ENCODE assay signal across 30 mouse cellular contexts in the genomic region with DNA sequence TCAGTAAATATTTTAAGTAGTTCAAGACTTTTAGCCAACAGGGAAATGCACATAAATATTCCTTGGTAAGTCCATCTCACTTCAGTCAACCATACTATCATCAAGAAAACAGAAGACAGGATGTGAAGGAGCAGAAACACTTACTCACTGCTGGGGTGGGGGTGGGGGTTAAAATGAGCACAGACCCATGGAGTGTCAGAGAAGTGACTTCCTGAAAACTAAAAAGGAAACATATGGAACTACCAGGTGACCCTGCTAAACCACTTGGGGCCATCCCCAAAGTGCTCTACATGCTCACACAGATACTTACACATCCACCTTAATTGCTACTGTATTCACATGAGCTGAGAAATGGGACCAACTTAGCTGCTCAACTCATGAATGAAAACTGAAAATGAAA. TPM values are rescaled to one million over a fixed set of nuclear protein-coding genes. Genes with fewer than 3 reads are reported as not detected.
DNase-seq lines count a peak whose midpoint lies in the region; ATAC-seq lines count a peak whose summit lies in the region.
"Had no signal": no experiment of that assay in that cellular context is flagged by ENCODE, and none has a peak within 500 bp of the region (broad histone marks: within the 10 kb centered on the region; RNA-seq: fewer than 3 reads in every experiment).

No protein-coding gene starts in this region.

- no peak overlapping the region for H3K9ac ChIP-seq in heart, embryonic 12.5 days
- H3K9ac ChIP-seq: forebrain, embryonic 13.5 days; heart, embryonic 13.5 days; hindbrain, embryonic 12.5 days; hindbrain, embryonic 15.5 days had no signal

- no peak for DNase-seq in heart, adult 11 months
- DNase-seq in lung, postnatal 36 days: no peak
- no peak for DNase-seq in cerebellum, postnatal 4 days (ENCODE audit: low spot score in 2 of 2)
- DNase-seq: adrenal gland, adult 2 months; adrenal gland, postnatal 14 days; B cell, adult 2 months; cerebellum, adult 11-12 months; cerebellum, adult 9-11 months; cerebellum, postnatal 25 days; gastrocnemius, postnatal 10 days; gastrocnemius, postnatal 36 days; heart, adult 18-20 months; heart, postnatal 14 days; heart, postnatal 4 days had no signal

- no peaks in the 10 kb centered on the region for H3K36me3 ChIP-seq in heart, embryonic 12.5 days
- H3K36me3 ChIP-seq: forebrain, embryonic 10.5 days; heart, embryonic 13.5 days; hindbrain, embryonic 12.5 days; hindbrain, embryonic 15.5 days had no signal

- no peak overlapping the region for H3K4me3 ChIP-seq in heart, embryonic 12.5 days
- H3K4me3 ChIP-seq: forebrain, embryonic 10.5 days; forebrain, embryonic 13.5 days; heart, embryonic 13.5 days; hindbrain, embryonic 12.5 days; hindbrain, embryonic 15.5 days had no signal

- no peaks in the 10 kb centered on the region for H3K27me3 ChIP-seq in heart, embryonic 12.5 days (replicated peaks)
- H3K27me3 ChIP-seq: forebrain, embryonic 13.5 days; heart, embryonic 13.5 days; hindbrain, embryonic 12.5 days; hindbrain, embryonic 15.5 days had no signal

- no peak overlapping the region for H3K27ac ChIP-seq in heart, embryonic 12.5 days (ENCODE audit: poor library complexity, severe bottlenecking)
- H3K27ac ChIP-seq: forebrain, embryonic 10.5 days; forebrain, embryonic 13.5 days; heart, embryonic 13.5 days; hindbrain, embryonic 12.5 days; hindbrain, embryonic 15.5 days had no signal

- H3K4me1 ChIP-seq in heart, embryonic 12.5 days (replicated peaks): no peaks in the 10 kb centered on the region
- H3K4me1 ChIP-seq: forebrain, embryonic 10.5 days; forebrain, embryonic 13.5 days; heart, embryonic 13.5 days; hindbrain, embryonic 12.5 days; hindbrain, embryonic 15.5 days had no signal

- peak; percentile 25; the same call in 1 of the 2 replicates for ATAC-seq in heart, embryonic 12.5 days (ENCODE audit: insufficient number of reproducible peaks, low FRiP score)
- ATAC-seq in granulocyte monocyte progenitor cell, adult 5-6 weeks (replicated peaks; ENCODE audit: poor library complexity, severe bottlenecking): peak; percentile 63
- peak; percentile 88 for ATAC-seq in megakaryocyte progenitor cell, adult 5-6 weeks (replicated peaks; ENCODE audit: poor library complexity)
- ATAC-seq: forebrain, embryonic 13.5 days; forebrain, embryonic 16.5 days; intestine, postnatal 0 days had no signal

- no peaks in the 10 kb centered on the region for H3K9me3 ChIP-seq in heart, embryonic 12.5 days (replicated peaks)
- H3K9me3 ChIP-seq: forebrain, embryonic 10.5 days; forebrain, embryonic 13.5 days; heart, embryonic 13.5 days; hindbrain, embryonic 12.5 days; hindbrain, embryonic 15.5 days had no signal

- H3K4me2 ChIP-seq in heart, embryonic 12.5 days: no peak overlapping the region
- H3K4me2 ChIP-seq: forebrain, embryonic 13.5 days; heart, embryonic 13.5 days; hindbrain, embryonic 12.5 days; hindbrain, embryonic 15.5 days had no signal

RNA-seq across cellular contexts. Expression of a gene that starts 36.1 kb away (rescaled TPM):
- polyA plus RNA-seq in heart, embryonic 12.5 days (2016; fragmentation: Nextera tagmentation; extraction: Ambion mirVana): 0.19 TPM in 1 of 2 replicates, not detected in the other
- total RNA-seq in granulocyte monocyte progenitor cell, adult 5-6 weeks (2014; fragmentation: Nextera tagmentation): not detected in 2 replicates
- not detected in 2 replicates for total RNA-seq in granulocyte monocyte progenitor cell, adult 5-6 weeks (2017)
- total RNA-seq in megakaryocyte progenitor cell, adult 5-6 weeks (2015): 0.10 and 0.30 TPM in 2 replicates
- 0.37 TPM in 1 of 2 replicates, not detected in the other for total RNA-seq in megakaryocyte progenitor cell, adult 5-6 weeks (2017)
- total RNA-seq: gastrocnemius, adult 18-20 months; gastrocnemius, postnatal 36 days; heart, adult 18-20 months; heart, postnatal 14 days; heart, postnatal 4 days; MEL had no signal
- polyA plus RNA-seq: adrenal gland, adult 2 months; embryonic facial prominence, embryonic 11.5 days; embryonic facial prominence, embryonic 14.5 days; forebrain, embryonic 10.5 days; forebrain, embryonic 13.5 days; forebrain, embryonic 16.5 days; heart, embryonic 13.5 days; heart, embryonic 16.5 days; hindbrain, embryonic 12.5 days; intestine, embryonic 14.5 days had no signal

Comparison
In these comparisons a context has a peak if more than half of its experiments do, and no peak if none do; other contexts are left out.
1. ATAC-seq: peak in every context shown above with its lines; median percentile 88 in megakaryocyte progenitor cell, adult 5-6 weeks; 63 in granulocyte monocyte progenitor cell, adult 5-6 weeks; 25 in heart, embryonic 12.5 days.